Mouse (Mus musculus): ENCODE results near the gene Abcf2.
"Not testable (repeated sequence)": the region's sequence is repeated elsewhere in the genome, so short reads cannot be mapped to it uniquely, and the experiment has no call there.

Abcf2 gene

DNA sequence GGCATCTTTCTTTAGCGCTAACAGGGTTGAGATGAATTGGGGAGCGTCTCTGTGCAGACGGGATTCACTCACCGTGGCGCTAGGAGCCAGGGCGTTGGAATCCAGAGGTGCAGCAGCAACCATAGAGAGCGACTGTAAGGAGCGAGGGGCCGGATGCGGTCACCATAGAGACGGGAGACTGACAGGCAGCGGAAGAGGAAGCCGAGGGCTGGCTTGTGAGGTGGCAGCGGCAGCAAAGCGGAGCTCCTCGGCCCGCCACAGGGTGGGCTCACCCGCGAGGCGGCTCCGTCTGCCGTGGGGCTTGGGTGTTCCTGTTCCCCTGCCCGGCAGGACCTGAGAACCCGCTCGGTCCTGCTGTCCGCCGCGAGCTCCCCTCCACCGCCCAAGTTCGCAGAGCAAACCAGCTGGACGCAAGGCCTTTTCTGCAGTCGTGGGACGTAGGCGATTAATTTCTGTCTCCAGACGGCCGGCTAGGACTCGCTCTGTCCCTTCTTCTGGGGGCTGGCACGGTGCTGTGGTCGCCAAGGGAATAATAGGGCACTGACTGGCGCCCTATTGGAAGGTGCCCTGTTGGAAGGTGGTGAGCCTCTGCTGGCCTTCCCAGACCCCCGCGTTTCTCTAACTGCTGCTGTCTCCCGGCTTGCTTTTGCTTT is 9.4 kb upstream of the Abcf2 start, which contains the start of gene Chpf2:
Chpf2 (plus strand) TSS at position 195 of the 653 bp plus-strand sequence.
- peak; percentile 89 for DNase-seq (ENCODE audit: extremely low read depth, low read depth)

DNA sequence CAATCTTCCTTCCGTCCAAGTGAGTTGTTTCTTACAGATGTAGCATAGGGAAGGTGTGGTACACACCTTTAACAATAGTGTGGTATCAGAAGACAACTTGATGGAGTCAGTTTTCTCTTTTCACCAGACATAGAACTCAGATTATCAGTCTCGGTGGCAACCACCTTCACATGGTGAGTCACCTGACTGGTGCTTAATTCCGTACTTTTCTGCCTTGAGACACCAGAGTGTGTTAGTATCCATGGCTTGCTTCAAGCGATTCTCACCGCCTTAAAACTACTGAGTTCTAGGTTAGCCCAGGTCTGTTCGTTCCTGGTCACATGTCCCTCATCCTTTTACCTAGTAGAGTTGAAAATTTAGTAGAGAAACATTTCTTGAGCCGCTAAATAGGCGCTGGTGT is 8.8 kb upstream of the Abcf2 start:
- no peak for DNase-seq (ENCODE audit: extremely low read depth, low read depth)

DNA sequence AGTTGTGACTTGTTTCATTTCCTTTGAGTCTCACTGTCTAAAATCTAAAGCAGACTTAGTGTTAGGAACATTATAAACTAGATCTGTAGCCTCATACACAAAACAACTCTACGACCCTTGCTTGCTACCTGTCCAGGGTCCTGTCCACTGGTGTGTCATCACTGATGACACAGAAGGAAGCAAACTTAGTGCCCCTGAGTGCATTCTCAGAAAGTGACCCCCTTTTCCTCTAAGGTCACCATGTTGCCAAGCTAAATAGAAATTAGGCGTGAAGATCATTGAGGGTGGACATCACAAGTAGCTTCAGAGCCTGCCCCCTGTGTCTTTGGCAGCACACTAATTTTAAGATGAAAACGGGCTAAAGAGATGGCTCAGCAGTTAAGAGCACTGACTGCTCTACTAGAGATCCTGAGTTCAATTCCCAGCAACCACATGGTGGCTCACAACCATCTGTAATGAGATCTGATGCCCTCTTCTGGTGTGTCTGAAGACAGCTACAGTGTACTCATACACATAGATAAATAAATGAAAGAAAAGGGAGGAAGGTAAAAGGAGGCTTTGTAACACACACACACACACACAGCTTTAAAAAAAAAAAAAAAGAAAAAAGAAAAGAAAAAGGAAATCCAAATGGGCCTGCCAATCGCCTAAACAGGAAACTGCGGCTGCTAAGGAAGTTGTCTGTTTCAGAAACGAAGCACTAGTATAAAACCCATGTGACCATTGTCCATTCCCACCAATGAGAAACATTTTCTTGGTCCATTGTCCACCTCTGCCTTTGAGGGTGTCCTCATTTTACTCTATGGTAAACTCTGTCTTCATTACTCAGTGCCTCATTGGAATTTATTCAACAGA is 1.1 kb upstream of the Abcf2 start:
- DNase-seq (ENCODE audit: extremely low read depth, low read depth) = no peak

DNA sequence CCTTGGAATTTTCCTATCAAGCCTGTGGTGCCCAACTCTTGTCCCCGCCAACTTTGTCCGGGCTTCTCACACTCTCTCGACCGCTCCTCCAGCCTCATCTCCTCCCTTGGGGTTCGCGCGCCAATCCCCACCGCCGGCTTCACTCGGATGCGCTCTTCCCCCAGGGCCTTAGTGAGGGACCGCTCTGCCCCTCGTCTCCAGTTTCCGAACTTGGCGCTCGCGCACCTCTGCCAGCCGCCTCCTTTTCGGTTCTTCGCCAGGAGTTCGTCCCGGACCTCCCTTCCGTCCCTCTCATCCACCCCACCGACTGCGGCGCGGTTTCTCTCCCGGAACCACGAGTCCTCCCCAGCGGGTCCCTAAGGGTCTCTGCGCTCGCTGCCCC is 475 bp downstream of the Abcf2 start:
- no peak for DNase-seq (ENCODE audit: extremely low read depth, low read depth)

DNA sequence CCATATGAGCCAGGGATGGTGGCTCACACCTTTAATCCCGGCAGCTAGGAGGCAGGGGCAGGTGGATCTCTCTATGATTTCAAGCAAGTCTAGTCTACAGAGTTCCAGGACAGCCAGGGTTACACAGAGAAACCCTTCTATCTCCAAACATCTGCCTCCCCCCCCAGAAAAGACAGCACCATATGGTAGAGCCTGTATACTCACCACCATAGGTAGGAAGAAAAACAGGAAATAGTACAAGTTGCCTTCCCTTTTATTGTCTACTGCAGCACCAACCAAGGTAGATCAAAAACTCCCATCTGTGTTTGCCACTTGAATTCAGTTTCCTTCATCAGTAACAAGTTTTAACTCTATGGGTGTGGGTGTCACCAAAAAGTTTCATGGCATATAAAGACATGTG is 1.3 kb downstream of the Abcf2 start:
- DNase-seq (ENCODE audit: extremely low read depth, low read depth) = peak; percentile 71

DNA sequence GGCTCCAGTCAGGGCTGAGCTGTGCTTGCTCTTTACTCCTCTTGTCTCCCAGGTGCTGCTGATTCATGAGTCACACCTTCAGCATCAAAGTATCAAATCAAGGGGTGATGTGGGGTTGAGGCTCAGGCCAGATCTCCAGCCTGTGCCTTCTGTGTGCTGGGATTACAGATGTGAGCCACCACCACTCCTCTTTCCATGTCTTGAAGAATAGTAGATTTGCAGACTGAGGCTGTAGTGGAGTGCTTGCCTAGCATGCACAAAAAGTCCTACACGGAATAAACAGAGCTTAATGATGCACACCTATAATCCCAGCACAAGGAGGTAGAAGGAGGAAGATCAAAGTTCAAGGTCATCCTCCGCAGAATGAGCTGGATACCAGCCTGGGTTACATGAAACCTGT is 20.6 kb downstream of the Abcf2 start, which contains the start of gene 4931409K22Rik:
4931409K22Rik (minus strand) TSS at position 101 of the 400 bp plus-strand sequence.
- DNase-seq (ENCODE audit: extremely low read depth, low read depth) = no peak

DNA sequence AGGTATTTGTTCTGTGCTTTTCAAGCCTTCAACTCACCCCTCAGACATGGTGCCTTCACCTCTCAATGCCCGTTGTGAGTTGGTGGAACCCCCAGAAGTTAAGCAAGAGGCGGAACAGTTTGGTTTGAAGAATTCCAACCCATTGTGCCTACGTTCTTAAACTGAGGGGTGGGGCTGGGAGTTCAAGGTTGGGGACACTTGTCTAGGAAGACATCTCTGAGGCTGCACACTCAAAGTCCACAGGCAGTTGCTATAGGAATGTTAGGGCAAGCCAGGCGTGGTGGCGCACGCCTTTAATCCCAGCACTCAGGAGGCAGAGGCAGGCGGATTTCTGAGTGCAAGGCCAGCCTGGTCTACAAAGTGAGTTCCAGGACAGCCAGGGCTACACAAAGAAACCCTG is 21.9 kb downstream of the Abcf2 start:
- DNase-seq (ENCODE audit: extremely low read depth, low read depth) = not testable (repeated sequence)

DNA sequence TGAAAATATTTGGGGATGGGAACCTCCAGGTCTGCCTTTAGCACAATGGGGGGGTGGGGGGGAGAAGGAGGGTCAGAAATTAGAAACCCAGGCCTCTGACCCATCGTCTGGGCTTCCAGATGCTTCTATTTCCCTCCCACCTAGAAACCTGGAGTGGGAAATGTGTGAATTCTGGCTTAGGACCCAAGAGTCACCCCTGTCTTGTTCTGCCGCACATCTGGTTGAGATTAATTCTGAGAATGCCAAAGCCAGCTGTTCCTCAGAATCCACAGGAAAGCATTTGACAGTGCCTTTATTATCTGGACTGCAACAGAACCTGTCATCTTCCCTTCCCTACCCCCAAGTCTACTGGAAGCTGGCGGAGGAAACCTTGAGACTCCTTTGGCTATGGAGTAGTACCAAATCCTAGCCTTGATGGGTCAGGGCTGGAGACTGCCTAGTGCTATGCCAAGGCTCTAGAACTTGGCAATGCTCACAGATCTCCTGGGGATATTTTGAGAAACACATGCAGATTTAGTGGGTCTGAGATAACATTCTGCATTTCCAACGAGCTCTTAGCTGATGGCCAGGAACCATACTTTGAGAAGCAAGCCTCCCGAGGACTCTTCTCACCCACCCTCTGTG is 23.5 kb downstream of the Abcf2 start:
- no peak for DNase-seq (ENCODE audit: extremely low read depth, low read depth)

DNA sequence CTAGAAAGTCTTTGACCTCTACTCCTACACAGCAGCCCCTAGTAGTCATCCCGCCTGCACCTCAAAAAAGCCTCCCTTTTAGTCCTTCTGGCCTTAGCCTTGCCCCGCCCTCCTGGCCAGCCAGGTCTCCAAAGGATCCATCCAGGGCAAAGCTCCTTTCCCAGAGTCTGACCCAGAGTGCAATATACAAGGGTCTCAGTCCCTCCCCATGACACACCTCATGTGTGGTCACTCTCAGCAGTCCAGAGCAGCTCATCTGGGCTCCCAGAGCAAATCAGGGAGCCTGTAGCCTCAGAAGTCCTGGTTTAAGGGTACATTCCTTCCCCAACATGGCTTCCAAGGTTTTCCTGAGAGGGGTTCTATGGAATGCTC is 26.0 kb downstream of the Abcf2 start:
- no peak for DNase-seq (ENCODE audit: extremely low read depth, low read depth)

DNA sequence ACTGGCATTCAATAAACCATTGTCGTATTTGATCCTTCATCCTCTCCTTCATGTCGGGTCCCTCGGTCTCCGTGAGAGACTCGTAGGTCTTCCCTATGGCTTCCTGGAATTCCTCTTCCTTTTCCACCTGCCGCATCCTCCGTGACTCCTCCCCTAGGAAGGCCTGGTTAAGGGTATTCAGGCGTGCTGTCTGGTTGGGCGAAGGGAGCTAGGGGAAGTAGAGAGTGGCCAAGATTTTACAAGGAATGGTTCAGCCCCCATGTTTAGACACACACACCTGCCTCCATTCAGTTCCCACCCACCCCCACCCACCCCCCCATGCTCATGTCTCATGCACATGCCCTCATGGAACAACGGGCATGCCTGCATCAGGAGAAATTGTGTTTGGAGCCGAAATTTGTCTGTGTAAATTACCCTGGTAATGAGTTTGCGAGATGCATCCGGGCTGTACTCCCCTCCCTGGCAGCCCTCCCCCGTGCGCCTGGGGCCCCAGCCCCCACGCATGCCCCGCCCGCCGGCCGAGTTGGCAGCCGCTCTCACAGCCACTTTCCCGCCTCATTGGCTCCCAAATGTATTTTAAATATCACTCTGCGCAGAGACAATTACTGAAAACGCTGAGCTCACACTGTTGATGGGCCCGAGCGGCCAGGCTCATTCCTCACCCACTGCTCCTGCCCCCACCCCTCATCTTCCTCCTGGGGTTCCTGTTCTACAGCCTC is 26.5 kb downstream of the Abcf2 start:
- DNase-seq (ENCODE audit: extremely low read depth, low read depth) = no peak

DNA sequence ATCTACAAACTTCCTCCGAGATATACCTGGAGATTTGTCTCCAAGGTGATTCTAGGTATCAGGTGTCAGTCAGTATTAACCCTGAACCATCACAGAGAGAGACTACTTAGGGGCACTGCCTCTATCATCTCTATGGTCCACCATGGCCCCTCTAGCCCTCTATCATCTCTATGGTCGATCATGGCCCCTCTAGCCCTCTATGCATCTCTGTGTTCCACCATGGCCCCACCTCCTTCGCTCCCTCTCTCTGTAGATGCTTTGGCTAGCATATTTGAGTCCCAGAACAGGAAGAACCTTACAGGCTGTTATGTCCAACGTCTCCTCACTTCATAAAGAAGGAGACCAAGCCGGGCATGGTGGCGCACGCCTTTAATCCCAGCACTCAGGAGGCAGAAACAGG is 34.6 kb downstream of the Abcf2 start:
- DNase-seq (ENCODE audit: extremely low read depth, low read depth) = peak; percentile 58

DNA sequence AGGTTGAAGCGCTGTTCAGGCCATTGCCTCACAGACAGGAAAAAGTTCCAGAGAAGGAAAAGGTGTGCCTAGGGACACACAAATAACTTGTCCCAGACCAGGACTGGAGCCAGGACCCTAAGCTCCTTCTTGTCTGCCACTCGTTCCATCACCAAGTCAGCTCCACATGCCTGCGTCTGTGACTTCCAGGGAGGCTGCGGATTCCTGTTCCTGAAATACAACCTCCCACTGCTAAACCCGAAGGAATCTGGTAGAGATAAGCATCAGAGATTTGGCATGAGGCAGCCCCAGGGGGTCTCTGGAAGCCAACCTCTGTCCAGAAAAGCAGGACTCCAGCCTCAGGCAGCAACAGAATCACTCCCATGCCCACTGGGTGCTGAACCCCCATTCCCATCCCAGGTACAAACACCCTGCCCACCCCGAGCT is 36.1 kb downstream of the Abcf2 start:
- DNase-seq (ENCODE audit: extremely low read depth, low read depth) = no peak

DNA sequence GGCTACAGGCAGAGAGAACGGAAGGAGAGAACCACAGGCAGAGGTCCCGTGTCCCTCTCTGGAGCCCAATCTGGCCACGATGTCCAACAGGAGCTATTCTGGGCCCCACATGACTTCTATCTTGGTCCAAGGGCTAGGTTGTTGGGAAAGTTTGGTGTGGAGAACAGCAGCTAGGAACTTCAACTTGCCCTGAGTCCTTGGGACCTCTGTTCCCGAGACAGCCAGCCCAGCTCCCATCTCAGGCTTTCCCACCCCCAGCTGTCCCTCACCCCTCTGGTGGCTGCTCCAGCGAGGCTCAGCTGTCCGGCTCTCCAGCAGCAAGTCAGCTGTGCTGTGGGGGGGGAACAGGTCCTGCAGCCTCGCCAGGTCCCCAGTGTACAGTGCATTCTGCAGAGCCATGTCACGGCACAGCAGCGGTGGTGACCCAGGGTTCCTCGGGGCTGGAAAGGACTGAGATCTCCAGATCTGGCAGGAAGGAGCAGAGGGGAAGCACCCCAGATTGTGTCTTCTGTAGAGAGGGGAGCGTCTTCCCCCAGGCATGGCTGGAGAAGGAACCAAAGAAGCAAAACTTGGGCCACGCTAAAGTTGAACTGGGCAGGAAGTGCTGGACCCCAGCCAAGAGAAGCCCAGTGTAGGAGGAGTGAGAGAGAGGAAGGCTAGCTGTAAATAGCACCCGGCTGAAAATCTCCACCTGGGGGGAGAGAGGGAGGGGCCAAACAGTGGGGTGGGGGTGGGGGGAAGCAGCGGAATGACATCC is 36.7 kb downstream of the Abcf2 start, which contains the start of gene Asb10:
Asb10 (minus strand) TSS at position 592 of the 757 bp plus-strand sequence.
- DNase-seq (ENCODE audit: extremely low read depth, low read depth) = peak; percentile 49

DNA sequence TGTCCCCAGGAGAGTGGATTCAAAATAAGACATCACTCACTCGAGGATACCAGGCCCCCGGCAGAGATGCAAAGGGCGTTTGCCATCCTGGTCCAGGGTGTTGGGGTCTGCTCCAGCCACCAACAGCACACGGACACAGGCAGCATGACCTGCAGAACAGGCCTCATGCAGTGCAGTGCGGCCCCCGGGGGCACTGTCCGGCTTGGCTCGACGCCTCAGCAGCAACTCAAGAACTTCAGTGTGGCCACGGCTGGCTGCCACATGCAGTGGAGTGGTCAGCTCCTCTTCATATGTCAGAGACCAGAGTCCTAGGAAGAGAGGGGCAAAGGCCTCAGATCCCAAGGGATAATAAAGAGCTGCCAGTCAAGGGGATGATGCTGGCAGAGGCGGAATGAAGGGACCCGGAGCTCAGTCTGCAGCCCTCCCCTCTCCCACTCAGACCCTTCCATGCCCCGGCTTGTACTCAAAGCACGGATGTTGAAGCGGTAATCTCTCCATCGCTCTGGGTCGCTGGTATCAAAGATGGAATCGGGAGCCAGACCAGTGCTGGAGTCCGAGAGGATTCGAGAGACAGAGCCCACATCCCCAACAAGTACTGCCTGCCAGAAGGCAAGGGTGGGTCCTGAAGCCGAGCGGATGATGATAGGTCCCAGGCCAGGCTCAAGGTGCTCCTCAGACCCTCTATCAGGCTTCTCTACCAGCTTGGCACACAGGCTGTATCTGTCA is 37.5 kb downstream of the Abcf2 start:
- no peak for DNase-seq (ENCODE audit: extremely low read depth, low read depth)

DNA sequence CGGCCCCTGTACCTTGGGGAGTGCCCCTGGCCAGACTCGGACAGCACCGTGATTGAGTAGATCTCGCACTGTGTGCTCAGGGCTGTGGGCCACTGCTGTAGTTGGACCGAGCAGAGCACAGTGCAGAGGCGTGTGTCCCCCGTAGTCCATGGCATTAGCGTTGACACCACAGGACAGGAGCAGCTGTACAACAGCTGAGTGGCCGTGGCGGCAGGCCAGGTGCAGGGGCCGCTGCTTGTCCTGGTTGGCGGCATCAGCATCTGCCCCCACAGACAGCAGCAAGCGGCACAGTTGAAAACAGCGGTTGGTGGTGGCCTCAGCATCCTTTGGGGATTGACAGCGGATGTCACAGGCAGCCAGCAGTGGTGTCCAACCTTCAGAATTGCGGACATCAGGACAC is 39.6 kb downstream of the Abcf2 start:
- DNase-seq (ENCODE audit: extremely low read depth, low read depth) = no peak

DNA sequence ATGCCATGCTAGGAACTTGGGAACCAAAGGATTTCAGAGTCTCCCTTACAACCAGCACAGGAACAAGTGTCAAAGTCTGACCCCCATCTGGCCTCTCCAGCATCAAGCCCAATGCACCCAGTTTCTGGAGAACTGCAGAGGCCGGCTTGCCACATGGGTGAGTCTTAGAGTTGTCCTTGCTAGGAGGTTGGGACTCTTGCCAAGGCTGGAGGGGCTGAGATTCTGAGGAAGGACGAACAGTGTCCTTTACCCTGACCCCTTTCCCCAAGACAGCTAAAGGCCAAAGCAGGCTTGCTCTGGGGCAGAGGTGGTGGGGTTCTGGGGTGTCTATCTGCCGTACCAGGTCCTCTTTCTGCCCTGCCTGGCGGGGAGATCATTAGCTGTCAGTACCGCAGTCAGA is 40.8 kb downstream of the Abcf2 start:
- no peak for DNase-seq (ENCODE audit: extremely low read depth, low read depth)

DNA sequence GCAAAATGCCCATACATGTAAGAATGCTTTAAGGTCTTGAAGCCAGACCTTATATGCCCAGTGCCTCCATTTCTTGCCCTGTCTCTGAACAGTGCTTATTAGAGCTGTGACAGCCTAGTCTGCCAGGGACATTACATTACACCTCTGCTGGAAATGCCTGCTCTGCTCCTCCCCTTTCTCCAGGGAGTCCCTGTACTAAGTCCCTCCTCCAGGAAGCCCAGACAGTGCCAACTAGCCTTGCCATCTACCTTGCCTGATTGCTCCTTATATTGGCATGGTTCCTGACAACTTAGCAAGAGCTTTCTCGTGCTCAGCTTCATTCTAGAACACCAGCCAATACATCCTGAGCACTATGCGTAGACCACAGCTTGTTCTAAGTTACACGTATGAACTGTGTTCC is 41.5 kb downstream of the Abcf2 start:
- DNase-seq (ENCODE audit: extremely low read depth, low read depth) = no peak

DNA sequence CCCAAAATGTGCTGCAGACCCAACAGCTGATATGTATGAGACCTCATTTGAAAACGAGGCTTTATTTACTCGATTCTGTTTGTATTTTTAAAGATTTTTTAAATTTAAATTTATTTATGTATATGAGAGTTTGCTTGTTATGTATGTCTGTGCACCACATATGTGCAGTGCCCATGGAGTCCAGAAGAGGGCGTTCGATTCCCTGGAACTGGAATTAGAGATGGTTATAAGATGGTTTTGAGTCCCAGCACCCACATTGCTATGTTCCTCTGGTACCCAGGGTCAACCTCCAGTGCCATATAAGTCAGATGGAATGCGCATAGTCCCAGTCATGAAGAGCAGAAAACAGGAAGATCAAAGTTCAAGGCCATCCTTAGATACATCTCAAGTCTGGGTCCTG is 43.0 kb downstream of the Abcf2 start:
- DNase-seq (ENCODE audit: extremely low read depth, low read depth) = no peak

DNA sequence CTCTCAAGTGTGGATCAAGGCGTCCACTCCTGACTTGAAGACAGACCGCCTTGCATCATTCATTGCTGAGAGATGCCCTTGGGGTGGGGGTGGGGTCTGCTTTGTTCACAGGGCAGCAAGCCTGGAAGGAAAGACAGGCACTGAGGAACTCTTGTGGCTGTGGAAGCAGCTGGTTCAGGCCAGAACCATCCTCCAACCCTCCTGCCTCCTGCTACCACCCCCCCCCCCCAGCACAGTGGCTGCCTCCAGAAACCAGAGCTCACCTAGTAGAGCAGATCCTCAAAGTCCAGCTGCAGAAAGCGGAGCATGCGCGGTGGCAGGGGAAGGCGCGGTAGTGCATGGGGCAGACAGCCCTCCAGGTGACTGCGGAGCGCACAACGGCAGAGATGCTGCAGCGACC is 43.9 kb downstream of the Abcf2 start:
- DNase-seq (ENCODE audit: extremely low read depth, low read depth) = no peak

DNA sequence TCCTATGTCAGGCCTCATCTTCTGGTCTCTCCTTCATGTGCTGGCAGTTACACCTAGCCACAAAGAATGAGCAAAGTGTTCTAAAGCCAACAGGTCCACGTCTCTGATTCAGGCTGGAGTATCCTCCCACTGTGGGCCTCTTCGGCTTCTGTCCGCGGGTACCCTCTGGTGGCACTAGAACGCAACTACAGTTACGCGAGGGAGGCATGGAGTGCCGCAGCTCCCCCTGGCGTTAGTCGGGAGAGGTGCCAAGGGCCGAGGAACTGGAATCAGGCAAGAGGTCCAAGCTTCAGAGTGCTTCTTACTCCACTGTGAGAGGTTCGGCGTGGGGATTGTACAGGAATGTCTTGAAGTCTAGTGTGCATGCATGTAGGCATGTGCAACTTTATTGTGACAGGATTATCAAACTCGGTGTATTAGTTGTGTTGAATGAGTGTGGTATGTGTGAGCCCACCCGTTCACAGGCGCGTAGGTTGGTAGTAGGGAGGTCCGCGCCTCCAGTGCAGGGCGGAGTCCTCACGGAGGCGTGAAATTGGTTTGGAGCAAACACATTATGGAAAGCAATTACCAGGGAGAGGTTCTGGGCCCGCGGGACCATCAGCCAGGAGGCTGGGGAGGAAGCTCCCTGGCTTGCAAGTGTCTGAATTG is 47.1 kb downstream of the Abcf2 start:
- DNase-seq (ENCODE audit: extremely low read depth, low read depth) = peak; percentile 60

All from MEL-GATA-1-ER (cell line).